Mouse (Mus musculus): ENCODE data around the gene Bcr. TPM values are rescaled to one million over a fixed set of nuclear protein-coding genes. Genes with fewer than 3 reads are reported as not detected.

The Bcr gene
- total RNA-seq, 2 experiments from 2014 or later = 91.0 to 94.5 TPM

DNA sequence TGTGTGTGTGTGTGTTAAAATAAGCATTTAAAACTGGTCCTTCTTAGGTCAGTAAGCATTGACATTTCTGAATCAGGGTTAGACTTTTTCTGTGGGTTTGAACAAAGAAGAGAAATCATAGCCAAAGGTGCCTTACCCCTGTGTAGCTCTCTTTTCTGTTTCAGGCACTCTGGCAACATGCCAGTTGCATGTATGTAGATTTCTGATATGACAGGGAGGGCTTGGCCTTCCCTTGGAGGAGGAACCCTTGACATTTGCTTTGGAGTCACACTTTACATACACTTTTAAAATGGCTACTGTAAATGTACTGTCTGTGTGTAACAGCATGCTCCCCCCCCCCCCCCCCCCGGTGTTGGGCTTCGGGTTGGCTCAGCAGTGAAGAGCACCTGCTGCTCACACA, 164.2 kb downstream of the Bcr start:
- intact Hi-C loops (cut with DNase I) = no loop called here
- peak; percentile 6 for DNase-seq

DNA sequence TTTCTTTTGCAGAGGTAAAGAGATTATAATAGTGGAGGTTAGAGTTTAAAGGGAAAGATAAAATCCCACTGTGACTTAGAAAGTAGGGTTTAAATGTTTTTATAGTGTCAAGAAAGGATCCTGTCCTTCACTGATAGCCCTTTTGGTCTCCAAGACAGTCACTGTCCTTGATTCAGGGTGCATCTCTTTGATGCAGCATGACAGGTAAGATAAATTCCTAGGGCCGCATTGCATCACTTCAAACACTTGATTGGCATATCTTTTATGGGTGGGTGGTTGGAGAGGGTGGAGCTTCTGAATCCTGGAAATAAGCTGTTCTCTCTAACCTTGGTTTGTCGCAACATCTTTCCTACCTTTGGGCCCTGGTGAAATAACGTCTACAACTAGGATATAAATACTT, 167.0 kb downstream of the Bcr start:
- no peak for DNase-seq
- intact Hi-C loops (cut with DNase I) = no loop called here

- peak; percentile 10 for DNase-seq
- intact Hi-C loops (cut with DNase I) = no loop called here
Observed at GRCm38 (mm10) chr10:75230572-75230971, 170.2 kb downstream of the Bcr start.

DNA sequence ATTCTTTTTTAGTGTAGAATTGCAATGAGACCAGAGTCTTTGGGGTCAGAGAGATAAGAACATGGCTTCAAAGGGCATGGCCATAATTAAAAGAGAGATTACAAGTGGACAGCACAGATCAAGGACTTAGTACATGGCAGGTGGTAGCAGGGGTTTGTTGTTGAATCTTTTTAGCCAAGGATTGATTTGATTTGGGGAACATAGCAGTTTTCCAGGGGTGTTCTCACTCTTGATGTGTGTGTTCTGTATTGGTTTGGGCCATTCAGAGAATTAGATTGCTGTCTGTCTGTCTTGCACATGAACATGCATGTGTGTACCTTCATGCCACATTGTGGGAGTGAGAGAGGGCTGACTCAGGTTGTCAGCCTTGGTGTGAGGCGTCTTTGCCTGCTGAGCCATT, 171.5 kb downstream of the Bcr start:
- intact Hi-C loops (cut with DNase I) = no loop called here
- no peak for DNase-seq

GRCm38 (mm10) chr10:75232612-75233155, 172.3 kb downstream of the Bcr start:
- intact Hi-C loops (cut with DNase I) = no loop called here
- no peak for DNase-seq

- DNase-seq = no peak
- intact Hi-C loops (cut with DNase I) = no loop called here
Observed at GRCm38 (mm10) chr10:75233489-75233888, 173.1 kb downstream of the Bcr start.

Other genes starting within 250 kb of the Bcr start
- 100 to 1,000 TPM; 134 to 150 TPM for gene Gnaz, start 93.4 kb upstream of the Bcr start, total RNA-seq (2021)
- under 1 TPM; 0.70 to 0.81 TPM for gene Rsph14, start 28.0 kb upstream of the Bcr start, total RNA-seq (2021)
- 10 to 100 TPM; 35.5 to 36.1 TPM for gene Rab36, start 23.5 kb upstream of the Bcr start, total RNA-seq (2021)
- gene Specc1l, start 151.5 kb downstream of the Bcr start, total RNA-seq (2021) = 10 to 100 TPM; 53.3 to 58.4 TPM

Measured in left cerebral cortex, postnatal 4 days (tissue).